Mouse (Mus musculus) lung, embryonic 16.5 days (tissue): Measurements from ENCODE around the gene Pdlim5. TPM values are rescaled to one million over a fixed set of nuclear protein-coding genes. Genes with fewer than 3 reads are reported as not detected.

ENCODE experiments used
- ATAC-seq: fragments of 200-750 bp; cut with Nextera tagmentation; 2 replicates; pipeline ENCODE4 v1.8.0; 2017; ENCODE audit warnings: low read depth, mild to moderate bottlenecking, moderate library complexity
- H3K27ac ChIP-seq: fragments of 300-500 bp; sonication (generic); 2 replicates; pipeline ENCODE4 v1.5.1; 2014; ENCODE audit warnings: mild to moderate bottlenecking, control low read depth, low read length
- H3K27me3 ChIP-seq: fragments of 300-500 bp; sonication (generic); 2 replicates; pipeline ENCODE4 v1.6.1; 2014; ENCODE audit warnings: low read depth, low read length, mixed read lengths; ENCODE audit not compliant: control insufficient read depth, insufficient read depth
- H3K36me3 ChIP-seq: fragments of 300-500 bp; sonication (generic); 2 replicates; pipeline ENCODE4 v1.6.1; 2014; ENCODE audit warnings: low read length; ENCODE audit not compliant: control insufficient read depth, insufficient read depth
- H3K4me1 ChIP-seq: fragments of 300-500 bp; sonication (generic); replicated peaks from 2 replicates; pipeline ENCODE4 v1.6.1; 2014; ENCODE audit warnings: low read length, mixed read lengths; ENCODE audit not compliant: control insufficient read depth, insufficient read depth
- H3K4me2 ChIP-seq: fragments of 300-500 bp; sonication (generic); 2 replicates; pipeline ENCODE4 v1.6.1; 2014; ENCODE audit warnings: low read depth, low read length, control low read depth
- H3K4me3 ChIP-seq: fragments of 300-500 bp; sonication (generic); 2 replicates; pipeline ENCODE4 v1.5.1; 2014; ENCODE audit warnings: mild to moderate bottlenecking, low read length, control low read depth
- H3K9ac ChIP-seq: fragments of 300-500 bp; sonication (generic); 2 replicates; pipeline ENCODE4 v1.6.1; 2014; ENCODE audit warnings: low read length, control low read depth
- H3K9me3 ChIP-seq: fragments of 300-500 bp; sonication (generic); 2 replicates; pipeline ENCODE4 v1.6.1; 2016; ENCODE audit warnings: low read length; ENCODE audit not compliant: control insufficient read depth
- WGBS: fragments of 180-500 bp; shearing (Covaris S2); extraction: QIAGEN DNeasy Blood & Tissue Kit; methylation state at CpG from one replicate; pipeline ENCODE4 v1.1.7; 2014; 5-methylcytosine and 5-hydroxymethylcytosine counted together
- polyA plus RNA-seq: library from polyadenylated mRNA; unstranded; fragments of >200 nt; fragmentation: Nextera tagmentation; extraction: Ambion mirVana; gene quantifications from 2 replicates; pipeline ENCODE4 v1.2.1, GENCODE M21; 2015

Gene Pdlim5
- polyA plus RNA-seq, 1 experiment from 2014 or later = 28.3 TPM

DNA sequence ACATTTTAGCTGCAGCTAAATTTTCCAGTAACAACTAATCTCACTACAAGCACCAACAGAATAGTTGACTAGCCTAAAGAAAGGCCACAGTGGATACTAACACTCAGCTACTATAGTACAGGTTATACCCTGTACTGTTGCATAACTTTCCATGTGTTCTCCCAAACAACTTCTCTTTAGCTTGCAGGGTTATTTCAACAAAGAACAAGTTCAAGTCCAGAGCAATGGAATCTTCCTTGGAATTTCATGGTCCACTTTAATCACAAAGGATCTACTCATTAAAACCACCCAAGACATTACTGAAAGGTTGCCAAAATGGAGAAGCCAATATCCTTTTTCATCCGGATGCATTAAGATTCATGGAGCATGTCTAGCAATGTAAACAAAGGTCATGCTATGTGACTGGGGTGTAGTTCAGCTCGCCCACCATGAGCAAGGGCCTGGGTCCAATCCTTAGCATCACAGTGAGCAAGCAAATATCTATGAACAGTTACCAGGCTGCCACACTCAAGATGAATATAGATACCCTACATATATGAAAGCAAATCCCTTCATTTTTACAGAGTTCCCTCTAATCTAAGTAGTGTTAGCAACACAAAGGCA is 79.3 kb downstream of the Pdlim5 start:
- 53% methylated on average over 2 of the region's 2 CpGs for WGBS
- Histone ChIP-seq H3K9ac (no peak overlapping the region), H3K4me1 (no peaks in the 10 kb centered on the region), H3K4me3 (no peak overlapping the region), H3K27ac (no peak overlapping the region), H3K27me3 (no peaks in the 10 kb centered on the region), H3K9me3 (no peaks in the 10 kb centered on the region), H3K36me3 (no peaks in the 10 kb centered on the region), H3K4me2 (no peak overlapping the region)
- no peak for ATAC-seq

GRCm38 (mm10) chr3:142311075-142311474 is 84.4 kb downstream of the Pdlim5 start:
- H3K9ac ChIP-seq = no peak overlapping the region
- H3K4me3 ChIP-seq = no peak overlapping the region
- no peaks in the 10 kb centered on the region for H3K27me3 ChIP-seq
- H3K9me3 ChIP-seq = no peaks in the 10 kb centered on the region
- H3K4me1 ChIP-seq = no peaks in the 10 kb centered on the region
- H3K36me3 ChIP-seq = no peaks in the 10 kb centered on the region
- ATAC-seq = no peak
- H3K27ac ChIP-seq = no peak overlapping the region
- WGBS = 62% methylated on average over 2 of the region's 2 CpGs
- H3K4me2 ChIP-seq = no peak overlapping the region

GRCm38 (mm10) chr3:142310446-142310845 is 85.0 kb downstream of the Pdlim5 start:
- H3K4me1 ChIP-seq = no peaks in the 10 kb centered on the region
- H3K9me3 ChIP-seq = no peaks in the 10 kb centered on the region
- no peaks in the 10 kb centered on the region for H3K27me3 ChIP-seq
- no peak overlapping the region for H3K4me3 ChIP-seq
- no peak overlapping the region for H3K9ac ChIP-seq
- 51% methylated on average over 2 of the region's 2 CpGs for WGBS
- H3K27ac ChIP-seq = no peak overlapping the region
- no peaks in the 10 kb centered on the region for H3K36me3 ChIP-seq
- H3K4me2 ChIP-seq = no peak overlapping the region
- ATAC-seq = no peak

DNA sequence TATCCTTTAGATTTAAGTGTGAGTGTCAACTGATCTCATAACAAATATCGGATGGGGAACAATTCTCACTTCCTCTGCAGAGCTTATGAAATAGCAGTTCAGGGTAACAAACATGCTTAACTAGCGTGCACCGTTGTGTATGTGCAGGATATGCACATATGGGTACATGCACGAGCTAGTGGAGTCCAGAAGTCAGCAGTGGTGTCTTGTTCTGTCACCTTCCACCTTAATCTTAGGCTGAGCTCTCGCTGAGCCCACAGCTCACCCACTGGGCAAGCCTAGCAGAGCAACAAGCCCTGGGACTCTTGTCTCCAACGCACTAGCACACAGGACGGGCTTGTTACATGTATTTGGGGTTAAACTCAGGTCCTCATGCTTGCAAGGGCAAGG is 100.2 kb downstream of the Pdlim5 start:
- Histone ChIP-seq H3K27me3 (no peaks in the 10 kb centered on the region), H3K9ac (no peak overlapping the region), H3K36me3 (no peaks in the 10 kb centered on the region), H3K27ac (no peak overlapping the region), H3K4me1 (0 out of 2 replicates have a peak, but pooled peaks cover 2% of the 10 kb centered on the region), H3K4me2 (no peak overlapping the region), H3K9me3 (no peaks in the 10 kb centered on the region), H3K4me3 (no peak overlapping the region)
- WGBS = 79% methylated on average over 7 of the region's 7 CpGs
- no peak for ATAC-seq

DNA sequence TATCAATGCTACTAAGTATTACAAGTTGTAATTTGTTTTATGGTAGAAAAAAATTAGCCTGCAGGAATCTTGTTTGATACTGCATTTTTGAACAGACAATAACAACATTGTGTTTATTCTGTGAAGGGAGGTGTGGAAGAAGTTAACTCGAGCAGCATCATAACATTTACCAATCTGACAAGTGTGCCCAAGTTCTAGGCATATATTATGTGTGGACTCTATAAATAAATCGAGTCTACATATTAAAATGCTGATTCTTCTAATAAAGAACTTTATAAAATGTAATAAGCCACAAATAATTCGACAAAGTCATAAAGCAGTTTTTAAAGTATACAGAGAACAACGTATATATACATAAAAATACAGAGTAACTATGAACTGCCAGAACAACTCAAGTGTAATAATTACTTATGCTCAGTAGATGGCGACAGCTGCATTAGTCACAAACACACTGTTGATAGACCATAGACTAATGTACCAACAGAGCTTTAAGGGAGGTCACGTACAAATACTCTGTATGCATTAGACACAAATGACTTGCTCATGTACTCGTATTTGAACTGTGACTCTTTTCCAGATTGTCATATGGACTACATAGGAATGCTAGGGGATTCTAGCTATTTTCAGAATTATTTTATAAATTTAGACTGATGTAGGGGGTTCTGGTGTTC is 100.7 kb downstream of the Pdlim5 start:
- peak; percentile 76; the same call in 1 of the 2 replicates for ATAC-seq
- no peaks in the 10 kb centered on the region for H3K9me3 ChIP-seq
- H3K9ac ChIP-seq = no peak overlapping the region
- H3K27me3 ChIP-seq = no peaks in the 10 kb centered on the region
- 0 out of 2 replicates have a peak, but pooled peaks cover 2% of the 10 kb centered on the region for H3K4me1 ChIP-seq
- no peak overlapping the region for H3K27ac ChIP-seq
- WGBS = 23% methylated on average over 7 of the region's 7 CpGs
- H3K4me3 ChIP-seq = no peak overlapping the region
- H3K36me3 ChIP-seq = no peaks in the 10 kb centered on the region
- no peak overlapping the region for H3K4me2 ChIP-seq

- no peak overlapping the region for H3K4me2 ChIP-seq
- H3K36me3 ChIP-seq = no peaks in the 10 kb centered on the region
- ATAC-seq = no peak
- no peaks in the 10 kb centered on the region for H3K27me3 ChIP-seq
- no peak overlapping the region for H3K9ac ChIP-seq
- H3K27ac ChIP-seq = no peak overlapping the region
- no peaks in the 10 kb centered on the region for H3K9me3 ChIP-seq
- H3K4me3 ChIP-seq = no peak overlapping the region
- WGBS = 70% methylated on average over 7 of the region's 7 CpGs
- 0 out of 2 replicates have a peak, but pooled peaks cover 2% of the 10 kb centered on the region for H3K4me1 ChIP-seq
Observed at GRCm38 (mm10) chr3:142293561-142293960, 101.9 kb downstream of the Pdlim5 start.

GRCm38 (mm10) chr3:142282706-142283105 is 112.8 kb downstream of the Pdlim5 start:
- Histone ChIP-seq H3K36me3 (no peaks in the 10 kb centered on the region), H3K9ac (peak overlapping the region; percentile 54), H3K4me3 (peak overlapping the region; percentile 44), H3K27me3 (no peaks in the 10 kb centered on the region), H3K27ac (no peak overlapping the region), H3K4me1 (no peaks in the 10 kb centered on the region; the same call in 1 of the 2 replicates), H3K9me3 (no peaks in the 10 kb centered on the region), H3K4me2 (peak overlapping the region; percentile 57)
- ATAC-seq = peak; percentile 86
- 34% methylated on average over 9 of the region's 9 CpGs for WGBS

GRCm38 (mm10) chr3:142281656-142282055 is 113.8 kb downstream of the Pdlim5 start:
- H3K27ac ChIP-seq = no peak overlapping the region
- no peaks in the 10 kb centered on the region for H3K36me3 ChIP-seq
- H3K4me3 ChIP-seq = no peak overlapping the region
- no peaks in the 10 kb centered on the region for H3K9me3 ChIP-seq
- no peak overlapping the region for H3K9ac ChIP-seq
- ATAC-seq = no peak
- no peaks in the 10 kb centered on the region; the same call in 1 of the 2 replicates for H3K4me1 ChIP-seq
- H3K4me2 ChIP-seq = no peak overlapping the region
- 74% methylated on average over 7 of the region's 7 CpGs for WGBS
- no peaks in the 10 kb centered on the region for H3K27me3 ChIP-seq

- Histone ChIP-seq H3K9me3 (no peaks in the 10 kb centered on the region), H3K4me2 (no peak overlapping the region), H3K27ac (no peak overlapping the region), H3K4me1 (no peaks in the 10 kb centered on the region; the same call in 1 of the 2 replicates), H3K27me3 (no peaks in the 10 kb centered on the region), H3K9ac (no peak overlapping the region), H3K36me3 (no peaks in the 10 kb centered on the region), H3K4me3 (no peak overlapping the region)
- ATAC-seq = peak; percentile 76
- 63% methylated on average over 1 of the region's 1 CpGs for WGBS
Observed at GRCm38 (mm10) chr3:142281093-142281445, 114.4 kb downstream of the Pdlim5 start.
